Mouse (Mus musculus) forebrain, embryonic 11.5 days (tissue): Measurements from ENCODE around the gene H3f3a. TPM values are rescaled to one million over a fixed set of nuclear protein-coding genes. Genes with fewer than 3 reads are reported as not detected.

ENCODE experiments used
- ATAC-seq: fragments of 200-750 bp; cut with Nextera tagmentation; replicated peaks from 2 replicates; pipeline ENCODE4 v1.8.0; 2017; ENCODE audit warnings: moderate TSS enrichment; ENCODE audit not compliant: low FRiP score
- DNase-seq: peaks from one replicate; pipeline ENCODE4 v3.0.0-alpha.2; 2017; ENCODE audit warnings: low spot score
- H3K27ac ChIP-seq: fragments of 300-500 bp; sonication (generic); 2 replicates; pipeline ENCODE4 v1.5.1; 2014; ENCODE audit warnings: low read depth, low read length
- H3K27me3 ChIP-seq: fragments of 300-500 bp; sonication (generic); 2 replicates; pipeline ENCODE4 v1.6.1; 2014; ENCODE audit warnings: mild to moderate bottlenecking, low read length, mixed read lengths; ENCODE audit not compliant: control insufficient read depth, insufficient read depth
- H3K36me3 ChIP-seq: fragments of 300-500 bp; sonication (generic); 2 replicates; pipeline ENCODE4 v1.6.1; 2014; ENCODE audit warnings: mild to moderate bottlenecking, low read length, moderate library complexity, mixed read lengths; ENCODE audit not compliant: control insufficient read depth, insufficient read depth
- H3K4me1 ChIP-seq: fragments of 300-500 bp; sonication (generic); replicated peaks from 2 replicates; pipeline ENCODE4 v1.6.1; 2014; ENCODE audit warnings: low read length, mixed read lengths; ENCODE audit not compliant: control insufficient read depth, insufficient read depth
- H3K4me2 ChIP-seq: fragments of 300-500 bp; sonication (generic); 2 replicates; pipeline ENCODE4 v1.6.1; 2014; ENCODE audit warnings: low read depth, mild to moderate bottlenecking, low read length, moderate library complexity, mixed read lengths; ENCODE audit not compliant: severe bottlenecking
- H3K4me3 ChIP-seq: fragments of 300-500 bp; sonication (generic); 2 replicates; pipeline ENCODE4 v1.5.1; 2014; ENCODE audit warnings: low read depth, low read length
- H3K9ac ChIP-seq: fragments of 300-500 bp; sonication (generic); 2 replicates; pipeline ENCODE4 v1.6.1; 2014; ENCODE audit warnings: low read length
- H3K9me3 ChIP-seq: fragments of 300-500 bp; sonication (generic); 2 replicates; pipeline ENCODE4 v1.6.1; 2016; ENCODE audit warnings: low read length, mixed read lengths; ENCODE audit not compliant: control insufficient read depth
- WGBS: fragments of 180-500 bp; shearing (Covaris S2); extraction: QIAGEN DNeasy Blood & Tissue Kit; methylation state at CpG from one replicate; pipeline ENCODE4 v1.1.7; 2014; 5-methylcytosine and 5-hydroxymethylcytosine counted together
- polyA plus RNA-seq: library from polyadenylated mRNA; unstranded; fragments of >200 nt; fragmentation: Nextera tagmentation; extraction: Ambion mirVana; gene quantifications from 2 replicates; pipeline ENCODE4 v1.2.1, GENCODE M21; 2014

The H3f3a gene
- polyA plus RNA-seq, 1 experiment from 2014 or later: 3,206 TPM

DNA sequence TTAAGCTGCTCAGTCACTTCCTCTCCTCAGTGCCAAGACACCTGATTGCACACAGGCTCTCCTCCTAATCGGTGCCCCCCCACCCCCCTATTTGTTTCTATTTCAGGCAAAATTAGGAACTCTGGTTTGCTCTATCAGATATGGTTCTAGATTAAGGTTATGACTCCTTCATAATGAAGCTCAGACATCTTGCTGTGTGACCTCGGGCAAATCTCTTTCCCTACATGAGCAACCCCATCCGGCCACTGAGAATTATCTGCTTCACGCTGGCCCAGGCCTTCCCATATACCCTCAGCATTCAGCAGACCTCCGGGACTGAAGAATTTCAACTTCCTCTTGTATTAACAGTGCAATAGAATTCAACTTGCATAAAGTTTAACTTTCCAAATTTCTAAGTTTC is 14.5 kb downstream of the H3f3a start:
- 94% methylated on average over 5 of the region's 5 CpGs for WGBS
- Histone ChIP-seq H3K9ac (no peak overlapping the region), H3K9me3 (no peaks in the 10 kb centered on the region), H3K4me1 (peaks cover 3% of the 10 kb centered on the region; the same call in 1 of the 2 replicates), H3K36me3 (peaks cover 3% of the 10 kb centered on the region), H3K27ac (no peak overlapping the region), H3K27me3 (no peaks in the 10 kb centered on the region), H3K4me2 (no peak overlapping the region), H3K4me3 (no peak overlapping the region)
- no peak for ATAC-seq
- DNase-seq: no peak

DNA sequence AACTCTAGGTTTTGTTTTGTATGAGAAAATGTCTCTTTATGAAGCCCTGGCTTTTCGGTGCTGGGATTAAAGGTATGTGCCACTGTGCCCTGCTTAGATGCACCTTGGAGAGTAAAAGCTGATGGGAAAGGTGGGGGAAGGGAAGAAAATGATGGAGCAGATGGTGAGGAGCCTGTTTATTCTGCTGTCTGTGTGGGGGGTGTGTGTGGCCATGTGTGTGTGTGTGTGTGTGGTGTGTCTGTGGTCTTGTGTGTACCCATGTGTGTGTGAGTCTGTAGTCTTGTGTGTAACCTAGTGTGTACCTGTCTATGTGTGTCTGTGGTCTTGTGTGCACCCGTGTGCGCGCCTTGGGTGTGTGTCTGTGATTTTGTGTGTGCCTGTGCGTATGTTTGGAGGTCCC is 15.1 kb downstream of the H3f3a start:
- H3K36me3 ChIP-seq: peaks cover 2% of the 10 kb centered on the region; the same call in 1 of the 2 replicates
- WGBS: 96% methylated on average over 5 of the region's 5 CpGs
- no peak for ATAC-seq
- H3K4me2 ChIP-seq: no peak overlapping the region
- H3K27ac ChIP-seq: no peak overlapping the region
- no peak overlapping the region for H3K4me3 ChIP-seq
- no peak for DNase-seq
- H3K9ac ChIP-seq: no peak overlapping the region
- no peaks in the 10 kb centered on the region for H3K9me3 ChIP-seq
- peaks cover 9% of the 10 kb centered on the region; the same call in 1 of the 2 replicates for H3K4me1 ChIP-seq
- no peaks in the 10 kb centered on the region for H3K27me3 ChIP-seq

DNA sequence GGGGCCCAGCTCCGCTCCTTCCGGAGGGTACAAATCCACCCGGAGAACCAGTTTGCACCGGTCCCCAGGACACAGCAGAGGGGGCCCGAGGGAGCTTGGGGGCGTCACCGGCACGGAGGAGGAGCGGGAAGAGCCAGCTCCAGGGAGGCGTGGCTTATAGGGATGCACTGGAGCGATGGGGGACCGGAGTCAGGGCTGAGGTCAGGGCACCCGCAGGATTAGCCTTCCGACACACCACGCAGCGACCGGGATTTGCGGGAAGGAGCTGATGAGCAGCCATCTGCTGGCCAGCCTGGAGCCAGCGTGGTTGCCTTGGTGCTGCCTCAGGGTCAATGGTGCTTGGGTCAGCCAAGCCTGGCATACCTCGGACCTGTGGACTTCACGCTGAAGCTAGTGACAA is 19.6 kb downstream of the H3f3a start:
- no peaks in the 10 kb centered on the region for H3K27me3 ChIP-seq
- no peak overlapping the region for H3K27ac ChIP-seq
- H3K4me2 ChIP-seq: peak overlapping the region; percentile 87
- H3K9ac ChIP-seq: peak overlapping the region; percentile 56
- peak; percentile 83 for DNase-seq
- H3K4me1 ChIP-seq: peaks cover 9% of the 10 kb centered on the region; the same call in 1 of the 2 replicates
- peak; percentile 88 for ATAC-seq
- H3K9me3 ChIP-seq: no peaks in the 10 kb centered on the region
- H3K36me3 ChIP-seq: no peaks in the 10 kb centered on the region
- peak overlapping the region; percentile 34 for H3K4me3 ChIP-seq
- WGBS: 1% methylated on average over 21 of the region's 21 CpGs

DNA sequence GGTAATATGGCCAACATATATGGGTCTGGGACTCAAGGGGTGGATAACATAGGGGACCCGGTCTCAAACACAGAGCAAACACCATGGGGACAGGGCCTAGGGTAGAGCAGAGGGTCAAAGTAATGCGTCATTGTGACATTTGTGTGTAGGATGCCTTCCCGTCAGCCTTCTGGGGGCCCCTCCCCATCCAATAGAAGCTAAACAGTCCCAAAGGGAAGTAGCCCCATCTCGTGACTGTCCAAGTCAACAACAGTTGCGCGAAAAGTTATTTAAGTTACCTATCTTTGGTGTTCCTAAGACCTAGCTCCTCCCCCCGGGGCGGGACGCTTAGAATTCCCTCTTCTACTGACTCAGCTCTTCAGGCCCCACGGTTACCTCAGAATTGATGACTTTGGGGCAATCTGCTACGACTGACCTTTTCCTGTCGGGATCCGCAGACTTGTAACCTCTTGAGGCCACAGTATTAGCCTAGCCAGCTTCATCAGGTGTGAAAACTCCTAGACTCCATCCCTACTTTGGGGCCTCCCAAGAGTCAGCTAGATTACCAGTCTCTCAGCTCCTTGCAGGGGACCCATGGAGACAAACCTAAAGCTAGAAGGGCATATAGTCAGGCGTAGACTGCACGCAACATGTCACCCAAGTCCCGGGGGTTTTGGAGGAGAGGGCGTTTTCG is 20.2 kb downstream of the H3f3a start:
- no peaks in the 10 kb centered on the region for H3K36me3 ChIP-seq
- no peaks in the 10 kb centered on the region for H3K9me3 ChIP-seq
- H3K4me3 ChIP-seq: peak overlapping the region; percentile 34
- peak overlapping the region; percentile 56 for H3K9ac ChIP-seq
- peaks cover 9% of the 10 kb centered on the region; the same call in 1 of the 2 replicates for H3K4me1 ChIP-seq
- H3K27ac ChIP-seq: no peak overlapping the region
- ATAC-seq (peak; percentile 50), DNase-seq (no peak)
- peak overlapping the region; percentile 87 for H3K4me2 ChIP-seq
- 15% methylated on average over 18 of the region's 18 CpGs for WGBS
- no peaks in the 10 kb centered on the region for H3K27me3 ChIP-seq

DNA sequence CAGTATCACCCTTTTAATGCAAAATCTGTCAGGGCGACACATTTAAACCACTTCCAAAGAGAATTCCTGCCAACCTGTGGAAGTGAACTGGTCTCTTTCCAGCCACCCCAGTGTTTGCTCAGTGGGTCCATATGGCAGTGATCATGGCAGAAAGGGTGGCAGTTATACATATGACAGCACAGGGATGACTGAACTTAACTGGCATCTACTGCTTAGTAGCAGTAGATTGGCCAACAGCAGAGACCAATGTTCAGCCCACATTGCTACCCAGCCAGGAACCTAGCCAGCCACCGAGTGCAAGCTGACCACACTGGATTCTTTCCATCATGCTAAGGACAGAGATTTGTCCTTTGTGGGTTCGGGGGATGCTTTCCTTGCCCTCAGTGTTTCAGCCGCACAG is 20.9 kb downstream of the H3f3a start:
- Histone ChIP-seq H3K4me1 (peaks cover 9% of the 10 kb centered on the region; the same call in 1 of the 2 replicates), H3K9me3 (no peaks in the 10 kb centered on the region), H3K36me3 (no peaks in the 10 kb centered on the region), H3K4me3 (no peak overlapping the region), H3K4me2 (no peak overlapping the region), H3K27ac (no peak overlapping the region), H3K9ac (no peak overlapping the region), H3K27me3 (no peaks in the 10 kb centered on the region)
- WGBS: 87% methylated on average over 4 of the region's 4 CpGs
- ATAC-seq (no peak), DNase-seq (no peak)

DNA sequence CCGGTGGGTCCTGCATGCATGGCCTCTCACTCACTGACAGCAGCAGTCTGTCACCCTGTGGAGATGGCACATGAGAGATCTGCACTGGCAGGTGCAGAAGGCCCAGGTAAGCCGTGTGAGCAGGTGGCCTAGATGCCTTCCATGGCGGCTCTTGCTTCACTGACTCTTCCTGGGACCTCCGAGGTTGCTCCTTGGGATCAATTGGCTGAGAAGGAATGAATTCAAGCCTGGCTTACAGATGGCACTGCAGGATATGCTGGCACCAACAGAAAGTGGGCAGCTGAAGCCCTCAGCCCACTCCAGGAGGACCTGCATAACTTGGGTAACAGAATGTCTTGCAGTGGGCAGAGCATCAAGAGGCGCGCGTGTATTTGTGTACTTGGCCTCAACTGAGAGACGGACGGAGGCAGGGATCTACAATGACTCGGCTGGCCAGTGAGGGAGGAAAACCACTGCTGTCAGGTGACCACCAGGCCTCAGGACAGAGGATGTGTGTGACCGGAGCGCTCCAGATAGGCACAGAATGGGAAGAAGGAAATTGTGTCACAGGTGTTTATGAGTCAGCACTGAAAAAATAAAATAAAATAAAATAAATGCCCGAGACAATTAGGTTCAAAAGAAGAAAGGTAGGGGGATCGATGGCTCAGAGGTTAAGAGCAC is 21.8 kb downstream of the H3f3a start:
- H3K4me1 ChIP-seq: peaks cover 9% of the 10 kb centered on the region; the same call in 1 of the 2 replicates
- no peak overlapping the region for H3K4me3 ChIP-seq
- DNase-seq (no peak), ATAC-seq (no peak)
- 86% methylated on average over 14 of the region's 14 CpGs for WGBS
- no peak overlapping the region for H3K9ac ChIP-seq
- no peaks in the 10 kb centered on the region for H3K27me3 ChIP-seq
- H3K27ac ChIP-seq: no peak overlapping the region
- H3K9me3 ChIP-seq: no peaks in the 10 kb centered on the region
- no peak overlapping the region for H3K4me2 ChIP-seq
- no peaks in the 10 kb centered on the region for H3K36me3 ChIP-seq

DNA sequence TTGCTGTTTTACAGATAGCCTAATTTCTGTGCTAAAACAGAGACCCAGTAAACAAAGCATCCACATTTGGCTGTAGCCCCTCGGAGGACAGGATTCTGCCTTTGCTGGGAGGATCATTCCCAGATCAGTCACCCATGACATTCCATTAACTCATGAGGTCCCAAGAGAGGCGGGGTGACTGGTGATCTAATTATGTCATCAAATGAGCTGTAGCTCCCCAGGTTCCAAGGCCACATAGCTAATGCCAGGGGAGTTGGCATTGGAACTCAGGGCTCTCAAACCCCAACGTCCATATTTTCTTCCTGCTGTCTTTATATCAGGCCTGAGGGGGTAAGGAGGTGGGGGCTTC is 30.2 kb downstream of the H3f3a start:
- WGBS: 31% methylated on average over 3 of the region's 3 CpGs
- Histone ChIP-seq H3K9ac (no peak overlapping the region), H3K27me3 (no peaks in the 10 kb centered on the region), H3K4me2 (no peak overlapping the region), H3K27ac (no peak overlapping the region), H3K4me3 (no peak overlapping the region), H3K9me3 (no peaks in the 10 kb centered on the region), H3K36me3 (no peaks in the 10 kb centered on the region), H3K4me1 (no peaks in the 10 kb centered on the region)
- ATAC-seq (no peak), DNase-seq (no peak)

DNA sequence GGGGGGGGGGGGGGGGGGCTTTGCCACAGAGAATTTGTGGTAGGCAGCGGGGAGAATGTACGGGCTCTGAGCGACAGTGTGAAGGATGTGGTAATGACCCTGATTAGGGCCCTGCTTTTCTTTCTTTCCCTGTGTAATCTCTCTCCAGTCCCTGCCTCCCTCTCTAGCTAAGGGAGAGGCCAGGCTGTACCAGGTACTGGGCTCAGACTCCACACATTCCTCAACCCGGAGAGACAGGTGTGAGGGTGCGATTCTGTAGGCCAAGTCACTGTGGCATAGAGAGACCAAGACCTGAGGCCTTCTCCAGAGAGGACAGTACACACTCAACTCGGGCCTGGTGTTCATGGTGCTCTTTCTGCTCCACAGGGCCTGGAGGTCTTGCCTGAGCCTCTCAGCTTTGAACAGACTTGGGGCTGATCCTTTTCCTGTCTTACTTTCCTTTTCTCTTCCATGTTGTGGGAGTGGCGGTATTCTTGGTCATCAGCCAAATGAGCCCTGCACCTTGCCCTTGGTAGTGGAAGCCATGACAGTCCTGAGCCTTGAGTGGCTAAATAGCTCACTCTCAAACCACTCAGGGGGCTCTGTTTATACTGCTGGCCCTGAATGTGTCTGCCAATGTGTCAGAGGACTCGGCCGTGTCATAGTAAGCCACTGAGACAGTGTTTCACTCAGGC is 30.7 kb downstream of the H3f3a start:
- no peak overlapping the region for H3K9ac ChIP-seq
- WGBS: 65% methylated on average over 9 of the region's 9 CpGs
- H3K4me1 ChIP-seq: 0 out of 2 replicates have a peak, but pooled peaks cover 2% of the 10 kb centered on the region
- H3K4me3 ChIP-seq: no peak overlapping the region
- no peaks in the 10 kb centered on the region for H3K36me3 ChIP-seq
- H3K4me2 ChIP-seq: no peak overlapping the region
- ATAC-seq (no peak), DNase-seq (no peak)
- H3K27ac ChIP-seq: no peak overlapping the region
- no peaks in the 10 kb centered on the region for H3K27me3 ChIP-seq
- H3K9me3 ChIP-seq: no peaks in the 10 kb centered on the region
